Mouse (Mus musculus) 3T3-L1 (cell line): ENCODE data around the gene Nox4.

Source experiments
- DNase-seq: peaks from one replicate; pipeline ENCODE4 v3.0.0-alpha.2; 2015; ENCODE audit warnings: low read depth, low spot score

Gene Nox4

DNA sequence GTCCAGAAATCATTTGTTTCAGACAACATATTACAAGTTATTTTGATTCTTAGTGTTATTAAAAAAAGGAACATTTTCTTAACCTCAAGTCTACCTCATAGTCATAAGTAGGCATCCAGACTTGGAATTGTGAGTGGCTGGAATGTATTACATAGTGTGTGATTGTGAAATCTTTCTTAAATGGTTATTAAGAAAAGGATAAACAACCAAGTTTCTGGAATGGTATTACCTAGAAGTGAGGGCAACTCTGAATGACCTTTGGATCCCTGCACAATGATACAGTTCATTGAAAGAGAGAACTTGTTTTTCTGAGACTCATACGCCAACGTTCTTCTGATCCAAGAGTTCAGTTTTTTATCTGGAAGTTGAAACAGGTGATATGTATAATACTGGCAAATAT, 125.4 kb downstream of the Nox4 start:
- no peak for DNase-seq

DNA sequence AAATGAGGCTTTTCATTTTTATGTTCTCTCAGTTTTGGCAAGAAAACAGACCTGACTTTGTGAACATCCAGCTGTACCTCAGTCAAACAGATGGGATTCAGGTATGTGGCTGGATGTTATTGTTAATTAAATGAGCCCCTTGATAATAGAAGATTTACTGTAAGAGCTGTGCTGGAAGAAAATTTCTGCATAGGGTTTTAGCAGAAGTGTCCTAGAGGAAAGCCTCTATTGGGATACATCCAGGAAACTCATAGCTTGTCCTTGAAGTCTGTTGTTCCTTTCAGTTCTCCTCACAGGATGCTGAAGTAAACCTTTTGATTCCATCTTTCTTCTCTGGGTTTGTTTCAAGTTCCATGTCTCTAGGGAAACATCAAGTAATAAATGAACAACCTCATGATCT, 128.4 kb downstream of the Nox4 start:
- no peak for DNase-seq

DNA sequence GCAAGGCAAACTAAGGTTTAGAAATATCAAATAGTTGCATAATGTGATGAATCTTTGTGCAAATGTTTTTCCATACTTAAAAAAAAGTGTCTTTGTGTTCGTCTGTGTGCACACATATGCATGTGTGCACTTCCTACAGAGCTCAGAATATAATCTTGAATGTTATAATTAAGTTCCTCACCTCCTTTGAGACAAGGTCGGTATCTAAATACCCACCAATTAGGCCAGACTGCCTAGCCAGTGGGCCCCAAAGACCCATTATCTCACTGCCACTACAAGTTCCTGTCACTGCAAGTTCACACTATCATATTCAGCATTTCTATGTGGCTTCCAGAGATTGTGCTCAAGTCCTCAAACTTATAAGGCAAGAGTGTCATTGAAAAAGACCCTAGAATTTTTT, 129.0 kb downstream of the Nox4 start:
- DNase-seq: no peak

DNA sequence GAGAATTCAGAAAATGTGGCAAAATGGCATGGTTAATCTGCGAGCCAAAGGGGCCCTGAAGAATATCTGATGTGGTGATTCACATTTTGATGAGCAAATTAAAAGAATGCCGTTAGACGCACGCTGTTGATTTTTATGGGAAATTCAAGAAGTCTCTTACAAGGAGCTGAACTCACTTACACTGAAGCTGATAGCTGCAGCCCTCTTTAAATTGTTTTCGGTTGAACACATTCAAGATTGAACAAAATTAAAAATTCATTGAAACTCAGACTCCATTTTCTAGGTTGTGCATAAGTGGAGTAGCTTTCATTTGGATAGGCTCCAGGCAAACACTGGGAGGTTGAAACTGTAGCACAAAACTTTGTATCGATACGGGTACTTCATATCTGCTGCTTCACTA, 151.1 kb downstream of the Nox4 start:
- no peak for DNase-seq

DNA sequence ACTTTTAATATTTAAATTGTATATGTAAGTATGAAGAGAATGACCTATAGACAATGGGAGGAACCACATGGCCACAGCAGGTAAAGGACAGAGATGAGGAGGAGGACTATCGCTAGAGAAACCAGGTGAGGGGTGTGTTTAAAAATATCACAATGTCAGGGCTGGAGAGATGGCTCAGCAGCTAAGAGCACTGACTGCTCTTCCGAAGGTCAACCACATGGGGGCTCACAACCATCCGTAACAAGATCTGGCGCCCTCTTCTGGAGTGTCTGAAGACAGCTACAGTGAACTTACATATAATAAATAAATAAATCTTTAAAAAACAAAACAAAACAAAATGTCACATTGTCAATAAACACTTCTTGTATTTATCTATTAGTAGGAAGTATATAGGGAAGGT, 165.5 kb downstream of the Nox4 start:
- DNase-seq: peak; percentile 60

DNA sequence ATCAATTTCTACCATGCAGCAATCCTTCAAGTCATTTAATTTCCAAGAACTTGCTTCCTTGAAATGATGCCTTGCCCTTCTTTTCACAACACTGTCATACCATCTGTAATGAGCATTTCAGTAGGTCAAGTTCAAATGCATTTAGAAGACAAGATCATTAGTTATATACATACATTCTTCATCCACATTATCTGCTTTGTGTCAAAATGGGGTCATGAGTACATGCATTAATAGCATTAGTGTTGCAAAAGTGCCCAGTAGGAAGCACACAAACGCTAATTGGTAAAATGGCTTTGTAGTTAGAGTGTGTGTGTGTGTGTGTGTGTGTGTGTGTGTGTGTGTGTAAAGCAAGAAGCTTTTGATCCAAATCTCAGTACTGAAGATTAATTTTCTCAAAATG, 167.4 kb downstream of the Nox4 start:
- no peak for DNase-seq
